Mouse (Mus musculus): ENCODE data around the gene Tln2.

Gene Tln2

DNA sequence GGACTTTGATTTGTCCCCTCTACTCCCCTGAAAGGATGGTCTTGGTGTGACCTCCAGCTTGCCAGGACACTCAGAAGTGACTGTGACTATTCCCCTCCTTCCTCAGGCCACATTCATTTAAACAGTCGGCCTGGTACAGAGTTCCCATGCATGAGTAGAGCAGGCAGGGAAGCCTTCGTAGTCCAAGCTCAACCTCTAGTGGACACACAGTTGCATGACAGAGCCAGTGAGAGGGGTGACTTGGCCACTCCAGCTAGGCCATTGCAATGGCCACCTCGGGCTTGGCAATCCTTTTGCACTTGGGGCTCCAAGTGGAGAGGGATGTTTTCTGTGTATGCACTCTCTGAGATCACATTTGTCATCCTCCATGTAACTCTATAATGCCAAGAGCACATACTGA is 285.2 kb downstream of the Tln2 start:
- no peak for DNase-seq (ENCODE audit: low spot score in 2 of 2)

GRCm38 (mm10) chr9:67273362-67273761 is 286.1 kb downstream of the Tln2 start:
- DNase-seq (ENCODE audit: low spot score in 2 of 2), result no peak

- DNase-seq (ENCODE audit: low spot score in 2 of 2), result no peak
These were observed 288.8 kb downstream of the Tln2 start for GRCm38 (mm10) chr9:67270734-67271133.

- no peak for DNase-seq (ENCODE audit: low spot score in 2 of 2)
These were observed 289.4 kb downstream of the Tln2 start for GRCm38 (mm10) chr9:67270061-67270595.

- DNase-seq (ENCODE audit: low spot score in 2 of 2), result no peak
These were observed 292.1 kb downstream of the Tln2 start for GRCm38 (mm10) chr9:67267276-67267990.

DNA sequence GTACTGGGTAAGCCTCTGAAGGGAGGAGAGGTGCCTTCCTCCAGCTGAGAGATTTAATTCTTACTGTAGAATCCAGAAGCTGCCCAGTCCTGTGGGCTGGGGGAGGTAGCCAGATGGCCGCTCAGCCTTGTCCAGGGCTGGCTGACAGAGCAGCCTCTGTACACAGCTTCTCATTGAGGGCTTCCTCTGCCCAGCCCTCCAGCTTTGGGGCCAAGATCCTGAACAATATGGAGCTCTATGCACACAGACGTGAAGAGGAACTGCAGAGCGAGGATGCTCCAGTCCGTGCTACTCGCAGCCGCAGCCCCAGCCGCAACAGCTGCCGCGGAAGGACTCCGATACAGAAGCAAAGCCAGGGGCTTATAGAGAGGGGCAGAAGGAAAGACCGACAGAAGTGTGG is 294.0 kb downstream of the Tln2 start:
- peak; percentile 22 to 44 for DNase-seq (ENCODE audit: low spot score in 2 of 2)

DNA sequence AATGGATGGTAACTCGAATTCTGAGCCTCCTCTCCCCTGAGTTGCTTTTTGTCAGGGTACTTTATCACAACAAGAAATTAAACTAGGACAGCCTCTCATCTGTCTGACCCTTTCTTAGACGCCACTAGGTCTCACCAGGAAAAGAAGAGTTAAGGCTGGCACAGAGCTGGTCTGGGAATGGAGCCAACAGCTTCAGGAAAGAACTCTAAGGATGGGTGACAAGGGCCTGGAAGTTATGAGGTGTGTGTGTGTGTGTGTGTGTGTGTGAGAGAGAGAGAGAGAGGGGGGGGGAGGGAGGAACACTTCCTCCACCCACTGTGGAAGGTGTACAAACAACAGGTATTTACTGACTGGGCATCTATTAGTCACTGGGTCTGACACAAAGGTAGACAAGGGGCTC is 294.6 kb downstream of the Tln2 start:
- no peak for DNase-seq (ENCODE audit: low spot score in 2 of 2)

GRCm38 (mm10) chr9:67260835-67261599 is 298.5 kb downstream of the Tln2 start:
- DNase-seq (ENCODE audit: low spot score in 2 of 2), result no peak

- no peak for DNase-seq (ENCODE audit: low spot score in 2 of 2)
These were observed 309.4 kb downstream of the Tln2 start for GRCm38 (mm10) chr9:67250141-67250540.

DNA sequence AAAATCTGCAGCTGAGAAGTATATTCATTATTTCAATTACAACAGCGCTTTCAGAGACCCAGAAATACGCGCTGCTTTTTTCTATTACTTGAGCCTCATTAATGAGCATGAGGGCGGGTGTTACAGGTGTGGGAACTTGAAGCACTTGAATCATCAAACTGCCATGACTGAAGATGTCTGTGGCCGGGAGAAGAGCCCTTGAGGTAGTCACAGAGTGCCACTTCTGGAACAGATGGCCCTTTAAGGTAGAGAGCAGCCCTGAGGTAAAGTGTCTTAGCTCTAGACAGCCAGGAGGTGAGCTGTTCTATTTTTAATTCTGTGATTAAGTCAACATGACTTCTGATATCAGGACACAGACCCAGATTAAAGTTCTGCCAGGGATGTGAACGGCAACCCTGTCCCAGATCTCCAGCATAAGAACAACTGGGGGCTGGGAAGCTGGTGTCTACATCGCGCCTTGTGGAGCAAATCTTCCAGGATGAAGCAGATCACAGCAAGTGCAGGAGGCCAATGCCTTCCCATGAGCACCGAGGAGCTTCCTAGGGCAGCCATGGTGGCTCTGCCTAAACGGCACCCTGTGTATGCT is 312.0 kb downstream of the Tln2 start:
- no peak for DNase-seq (ENCODE audit: low spot score in 2 of 2)

GRCm38 (mm10) chr9:67245265-67245664 is 314.2 kb downstream of the Tln2 start:
- DNase-seq (ENCODE audit: low spot score in 2 of 2), result no peak

DNA sequence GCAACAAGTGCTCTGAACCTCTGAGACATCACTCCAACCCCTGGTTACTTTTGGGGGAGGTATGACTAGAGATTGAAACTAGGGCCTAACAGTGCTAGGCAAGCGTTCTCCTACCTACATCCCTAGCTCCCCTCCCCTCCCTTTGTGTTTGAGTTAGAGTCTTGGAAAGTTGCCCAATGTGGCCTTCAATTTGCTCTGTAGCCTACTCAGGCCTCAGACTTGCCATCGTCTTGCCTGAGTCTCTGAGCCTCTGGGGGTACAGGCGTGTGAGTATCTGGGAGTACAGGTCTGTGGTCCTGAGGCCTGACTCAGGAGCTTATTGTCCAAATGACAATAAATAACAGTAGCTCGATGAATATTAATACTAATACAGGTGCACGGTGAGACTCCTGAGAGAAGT is 317.8 kb downstream of the Tln2 start:
- DNase-seq (ENCODE audit: low spot score in 2 of 2), result no peak

DNA sequence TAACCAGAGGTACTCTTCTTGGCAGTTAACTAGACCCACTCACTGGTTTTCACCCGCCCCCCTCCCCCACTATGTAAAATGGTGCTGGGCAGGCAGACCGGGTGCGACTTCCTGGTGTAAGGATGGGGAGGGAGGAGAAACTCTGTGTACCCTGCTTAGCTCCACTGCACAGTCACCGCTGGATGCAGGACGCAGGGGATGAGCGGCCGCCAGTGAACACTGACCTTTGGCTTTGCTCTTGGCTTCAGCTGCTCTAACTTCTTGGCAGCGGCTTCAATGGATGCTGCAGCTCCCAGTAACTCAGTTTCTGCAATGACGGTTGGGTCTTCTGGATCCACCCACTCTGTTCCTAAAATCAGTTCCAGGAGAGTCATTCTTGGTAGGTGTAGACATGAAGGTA is 319.0 kb downstream of the Tln2 start:
- no peak for DNase-seq (ENCODE audit: low spot score in 2 of 2)

DNA sequence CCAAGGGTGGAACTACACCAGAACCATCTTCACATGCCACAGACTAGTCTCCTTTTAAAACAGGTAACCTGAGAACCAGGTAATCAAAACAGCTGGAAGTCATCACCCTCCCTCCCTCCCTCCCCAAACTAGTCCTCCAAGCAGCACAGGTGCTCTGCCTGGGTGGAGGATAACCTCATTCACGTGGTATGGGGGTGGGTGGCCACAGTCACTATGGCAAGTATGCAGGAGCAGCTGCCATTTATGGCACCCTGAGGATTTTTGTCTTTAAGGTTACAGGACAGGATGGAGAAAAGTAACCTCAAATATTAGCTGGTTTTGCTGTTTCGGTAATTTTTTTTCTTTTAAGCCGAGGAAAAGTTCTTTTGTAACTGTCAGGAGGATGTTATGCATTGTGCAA is 322.5 kb downstream of the Tln2 start:
- no peak for DNase-seq (ENCODE audit: low spot score in 2 of 2)

DNA sequence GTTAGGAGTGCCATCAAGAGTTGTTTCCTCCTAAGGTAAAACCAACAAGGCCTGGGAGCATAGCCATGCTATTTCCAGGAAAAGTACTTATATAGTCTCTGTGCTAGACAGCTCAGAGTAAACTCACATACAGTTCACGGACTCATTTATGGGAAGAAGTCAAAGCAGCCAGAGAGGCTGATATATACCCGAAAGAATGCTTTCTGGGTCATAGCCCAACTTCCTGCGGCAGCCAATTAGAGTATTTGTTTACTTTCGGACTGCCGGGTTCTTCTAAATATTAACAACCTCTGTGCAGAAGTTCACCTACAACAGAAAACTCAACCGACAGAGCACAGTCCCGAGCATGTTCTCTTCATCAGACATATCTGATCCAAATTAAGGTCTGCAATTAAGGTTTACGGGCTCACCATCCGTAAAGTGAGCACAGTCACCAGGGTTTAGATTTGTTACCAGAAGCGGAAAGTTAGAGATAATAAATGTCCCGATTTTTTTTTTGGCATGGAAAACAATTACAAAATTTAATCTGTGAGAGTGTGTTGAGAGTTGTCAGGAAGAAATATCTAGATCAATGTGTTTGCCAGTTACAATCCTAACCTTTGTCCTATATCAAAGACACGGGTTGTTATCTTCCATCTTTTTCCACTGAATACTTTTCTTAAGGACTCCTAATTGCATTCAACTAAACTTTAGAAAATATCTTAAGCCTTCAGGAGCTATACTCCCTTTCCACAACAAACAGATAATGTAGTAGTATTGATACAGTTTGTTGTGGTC is 323.9 kb downstream of the Tln2 start:
- DNase-seq (ENCODE audit: low spot score in 2 of 2), result no peak

DNA sequence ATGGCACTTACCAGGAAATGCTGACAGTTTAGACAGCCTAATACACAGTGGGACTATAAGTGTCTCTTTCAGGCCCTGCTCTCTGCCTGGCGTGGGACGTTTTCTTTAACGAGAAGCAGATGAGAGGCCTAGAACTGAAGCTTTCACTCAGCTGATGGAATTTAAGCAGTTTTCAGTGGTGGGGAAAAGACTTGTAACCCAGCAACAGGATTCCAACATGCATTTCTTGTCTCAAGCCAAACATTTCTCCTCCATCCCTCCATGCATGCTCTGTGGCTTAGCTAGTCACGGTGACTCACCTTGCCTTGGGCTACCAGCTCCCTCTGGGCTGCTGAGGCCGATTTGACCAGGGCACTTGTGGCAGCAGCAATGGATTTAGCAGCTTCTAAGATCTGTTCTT is 330.5 kb downstream of the Tln2 start:
- DNase-seq (ENCODE audit: low spot score in 2 of 2), result no peak

DNA sequence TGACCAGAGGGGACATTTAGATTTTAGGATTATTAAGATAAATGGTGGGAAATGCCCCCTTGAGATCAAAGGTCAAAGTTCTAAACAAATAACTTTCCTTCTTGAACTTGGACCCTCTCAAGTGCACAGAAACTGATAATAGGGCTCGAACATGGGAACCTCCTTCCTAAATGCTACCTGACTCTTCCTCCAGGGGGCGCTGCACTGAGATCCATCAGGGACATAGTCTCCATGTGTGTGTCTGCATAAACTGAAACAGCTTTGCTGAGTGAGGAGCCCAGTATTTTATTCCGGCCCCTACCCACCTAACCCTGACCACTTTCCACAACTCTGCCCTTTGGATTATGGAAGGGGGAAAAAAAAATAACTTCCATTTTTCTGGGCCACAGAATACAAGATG is 339.1 kb downstream of the Tln2 start:
- no peak for DNase-seq (ENCODE audit: low spot score in 2 of 2)

DNA sequence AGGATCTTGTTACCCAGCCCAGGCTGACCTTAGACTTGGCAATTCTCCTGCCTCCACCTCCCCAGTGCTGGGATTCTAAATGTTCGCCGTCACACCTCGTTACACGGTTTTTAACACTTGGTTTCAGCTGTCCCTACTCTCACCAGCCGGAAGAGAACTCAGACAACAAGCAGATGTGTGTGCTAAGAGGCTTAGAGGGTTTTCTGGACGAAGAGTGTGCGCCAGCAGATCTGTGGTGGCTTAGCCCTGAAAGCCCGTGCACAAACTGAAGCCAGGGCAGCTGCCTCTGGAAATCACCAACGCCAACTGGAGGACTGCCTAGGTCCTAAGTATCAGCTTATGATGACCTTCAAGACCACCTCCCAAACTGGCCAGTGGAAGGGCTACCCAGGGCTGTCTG is 341.5 kb downstream of the Tln2 start:
- no peak for DNase-seq (ENCODE audit: low spot score in 2 of 2)

GRCm38 (mm10) chr9:67214191-67214985 is 345.1 kb downstream of the Tln2 start:
- no peak for DNase-seq (ENCODE audit: low spot score in 2 of 2)

DNA sequence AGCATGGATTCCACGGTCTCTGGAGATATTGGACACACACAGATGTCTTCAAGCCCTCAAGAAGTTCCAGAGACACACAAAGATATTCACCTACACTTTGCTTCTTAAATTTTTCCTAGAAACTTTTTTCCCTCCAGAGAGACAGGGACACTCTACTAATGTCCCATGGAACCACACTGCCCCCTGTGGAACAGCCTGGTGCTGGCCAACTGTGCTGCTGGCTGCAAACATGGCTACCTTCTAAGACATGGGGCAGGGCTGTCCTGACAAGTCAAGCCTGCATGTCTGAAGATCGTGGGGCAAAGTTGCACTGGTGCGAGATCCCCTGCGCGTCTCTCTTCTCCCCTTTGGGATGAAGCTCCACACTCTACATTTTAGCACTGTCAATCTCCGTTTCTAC is 346.2 kb downstream of the Tln2 start:
- peak in 1 of 2 experiments; percentile 80 for DNase-seq (ENCODE audit: low spot score in 2 of 2)

GRCm38 (mm10) chr9:67211220-67211619 is 348.3 kb downstream of the Tln2 start:
- no peak for DNase-seq (ENCODE audit: low spot score in 2 of 2)
